Comparison of ENCODE assay signal across 8 mouse cellular contexts in the genomic region with DNA sequence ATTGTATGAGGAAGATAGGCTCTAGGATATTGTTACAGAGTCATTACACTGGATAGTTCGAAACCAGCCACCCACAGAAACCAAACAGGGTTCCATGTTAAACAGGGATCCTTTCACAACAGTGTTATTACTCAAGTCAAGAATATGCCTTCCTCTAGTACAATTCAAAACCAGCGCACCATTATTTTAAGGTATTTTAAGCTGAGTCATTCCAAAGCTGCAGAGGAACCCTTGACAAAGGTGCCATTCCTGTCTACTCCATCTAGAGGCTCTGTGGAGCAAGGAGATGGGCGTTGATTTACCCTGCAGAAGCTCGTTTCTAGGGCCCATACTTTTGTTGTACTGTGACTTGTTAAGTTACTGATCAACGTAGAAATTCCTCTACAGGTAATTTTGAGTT. TPM values are rescaled to one million over a fixed set of nuclear protein-coding genes. Genes with fewer than 3 reads are reported as not detected.
DNase-seq lines count a peak whose midpoint lies in the region; ATAC-seq and TF ChIP-seq lines count a peak whose summit lies in the region.

No protein-coding gene starts in this region.

- no peaks in the 10 kb centered on the region for H3K27me3 ChIP-seq in heart, embryonic 14.5 days (ENCODE audit: control insufficient read depth, insufficient read depth, low read length)
- H3K27me3 ChIP-seq in hindbrain, embryonic 13.5 days: no peaks in the 10 kb centered on the region
- no peaks in the 10 kb centered on the region for H3K27me3 ChIP-seq in liver, postnatal 0 days (ENCODE audit: insufficient read depth, low read length)

- TF ChIP-seq EP300 in liver, postnatal 0 days (IDR thresholded peaks at IDR 0.05; ENCODE audit: low read depth): no peak

- H3K36me3 ChIP-seq in heart, embryonic 14.5 days (ENCODE audit: control insufficient read depth, insufficient read depth, low read length): peaks cover 33% of the 10 kb centered on the region
- peaks cover 8% of the 10 kb centered on the region for H3K36me3 ChIP-seq in hindbrain, embryonic 13.5 days
- peaks cover 16% of the 10 kb centered on the region for H3K36me3 ChIP-seq in liver, postnatal 0 days (replicated peaks; ENCODE audit: insufficient read depth, low read length)

- H3K9me3 ChIP-seq in heart, embryonic 14.5 days (ENCODE audit: control insufficient read depth, low read length): no peaks in the 10 kb centered on the region
- no peaks in the 10 kb centered on the region for H3K9me3 ChIP-seq in hindbrain, embryonic 13.5 days
- H3K9me3 ChIP-seq in liver, postnatal 0 days (ENCODE audit: low read length): no peaks in the 10 kb centered on the region

- no peak overlapping the region for H3K9ac ChIP-seq in heart, embryonic 14.5 days (ENCODE audit: low read length)
- H3K9ac ChIP-seq in hindbrain, embryonic 13.5 days: peak overlapping the region; percentile 46; the same call in 1 of the 2 replicates
- H3K9ac ChIP-seq in liver, postnatal 0 days (replicated peaks): no peak overlapping the region

- H3K27ac ChIP-seq in heart, embryonic 14.5 days (replicated peaks in 1 of 2; ENCODE audit: control insufficient read depth in 1 of 2, insufficient read depth in 1 of 2, low read depth in 2 of 2, low read length in 2 of 2): no peak overlapping the region
- H3K27ac ChIP-seq in hindbrain, embryonic 13.5 days: no peak overlapping the region
- H3K27ac ChIP-seq in liver, postnatal 0 days (ENCODE audit: low read depth): no peak overlapping the region

- peaks cover 0 to 20% of the 10 kb centered on the region in 2 experiments; a peak in 2 of 4 replicates for H3K4me1 ChIP-seq in heart, embryonic 14.5 days (ENCODE audit: control insufficient read depth in 2 of 2, insufficient read depth in 2 of 2, low read length in 2 of 2)
- H3K4me1 ChIP-seq in hindbrain, embryonic 13.5 days (replicated peaks): peaks cover 38% of the 10 kb centered on the region
- peaks cover 19% of the 10 kb centered on the region for H3K4me1 ChIP-seq in liver, postnatal 0 days (ENCODE audit: insufficient read depth)

- H3K4me2 ChIP-seq in heart, embryonic 14.5 days (ENCODE audit: low read length): peak overlapping the region; percentile 68
- H3K4me2 ChIP-seq in hindbrain, embryonic 13.5 days: peak overlapping the region; percentile 43
- peak overlapping the region; percentile 59 for H3K4me2 ChIP-seq in liver, postnatal 0 days (ENCODE audit: low read depth, low read length)

- peak overlapping the region in 1 of 2 experiments; percentile 93; a peak in 1 of 4 replicates for H3K4me3 ChIP-seq in heart, embryonic 14.5 days (ENCODE audit: control insufficient read depth in 1 of 2, insufficient read depth in 1 of 2, low read depth in 1 of 2, low read length in 2 of 2)
- peak overlapping the region; percentile 8 for H3K4me3 ChIP-seq in hindbrain, embryonic 13.5 days
- H3K4me3 ChIP-seq in liver, postnatal 0 days (ENCODE audit: low read depth, low read length): peak overlapping the region; percentile 78

- WGBS in heart, embryonic 14.5 days: 53% methylated on average over 5 of the region's 5 CpGs
- 53% methylated on average over 5 of the region's 5 CpGs for WGBS in hindbrain, embryonic 13.5 days
- 46% methylated on average over 5 of the region's 5 CpGs for WGBS in liver, postnatal 0 days (ENCODE audit: insufficient replicate concordance)

- ATAC-seq in heart, embryonic 14.5 days (ENCODE audit: insufficient number of reproducible peaks, insufficient read depth, low FRiP score, low read depth): no peak
- no peak for ATAC-seq in hindbrain, embryonic 13.5 days (ENCODE audit: low FRiP score)
- ATAC-seq in liver, postnatal 0 days: no peak

- no peak for DNase-seq in heart, adult 11 months
- peak; percentile 60 for DNase-seq in c-Kit-negative CD71-positive TER-119-positive erythroid progenitor cells, embryonic 14.5 days (ENCODE audit: low read depth, low spot score)
- no peak for DNase-seq in liver, postnatal 0 days
- peak; percentile 29 for DNase-seq in yolk sac, embryonic 10.5 days (ENCODE audit: low spot score)
- DNase-seq in right cerebral cortex, postnatal 10 days (ENCODE audit: low spot score in 2 of 2): no peak
- no peak for DNase-seq in right cerebral cortex, postnatal 4 days

- TF ChIP-seq CTCF in liver, postnatal 0 days (IDR thresholded peaks at IDR 0.05; ENCODE audit: low read depth): peak; percentile 55

RNA-seq across cellular contexts. Expression of gene Asf1a, which starts 2.3 kb away (rescaled TPM):
- polyA plus RNA-seq in heart, embryonic 14.5 days (2014; fragmentation: Nextera tagmentation; extraction: Ambion mirVana): 64.4 and 73.4 TPM in 2 replicates
- polyA plus RNA-seq in hindbrain, embryonic 13.5 days (2015; fragmentation: Nextera tagmentation; extraction: Ambion mirVana): 92.5 and 95.1 TPM in 2 replicates
- polyA plus RNA-seq in liver, postnatal 0 days (2015; fragmentation: Nextera tagmentation; extraction: Ambion mirVana): 49.7 and 51.8 TPM in 2 replicates

RNA-seq across cellular contexts. Expression of gene Mcm9, which starts 31.4 kb away (rescaled TPM):
- polyA plus RNA-seq in heart, embryonic 14.5 days (2014; fragmentation: Nextera tagmentation; extraction: Ambion mirVana): 11.1 and 11.8 TPM in 2 replicates
- 7.3 and 7.6 TPM in 2 replicates for polyA plus RNA-seq in hindbrain, embryonic 13.5 days (2015; fragmentation: Nextera tagmentation; extraction: Ambion mirVana)
- polyA plus RNA-seq in liver, postnatal 0 days (2015; fragmentation: Nextera tagmentation; extraction: Ambion mirVana): 2.7 and 3.0 TPM in 2 replicates

Comparison
In these comparisons a context has a peak if more than half of its experiments do, and no peak if none do; other contexts are left out.
1. DNase-seq: peak in c-Kit-negative CD71-positive TER-119-positive erythroid progenitor cells, embryonic 14.5 days (single experiment) and yolk sac, embryonic 10.5 days (single experiment); none in heart, adult 11 months (single experiment), liver, postnatal 0 days (single experiment), right cerebral cortex, postnatal 10 days (0 of 2) and right cerebral cortex, postnatal 4 days (single experiment).
2. Peak in every context shown above with its lines, with median percentiles within 50 percentile points of each other: H3K4me2 ChIP-seq.